Mouse (Mus musculus) MEL (cell line): Measurements from ENCODE around the gene Tefm.
A peak's percentile ranks its signal among the peaks of the same experiment; 100 is the strongest.

Experiments used
- CTCF ChIP-seq, 3 experiments: IDR thresholded peaks in 2 of 3; conservative IDR thresholded peaks in 1 of 3; 2 replicates each; pipeline ENCODE4 v1.5.1; 2011 to 2012; ENCODE audit warnings: low read length in 3 of 3, low read depth in 2 of 3, mild to moderate bottlenecking in 2 of 3, improper control_type of control experiment in 1 of 3, inconsistent platforms in 1 of 3, mixed read lengths in 1 of 3, moderate library complexity in 1 of 3; ENCODE audit not compliant: control insufficient read depth in 1 of 3, insufficient read depth in 1 of 3, poor library complexity in 1 of 3, severe bottlenecking in 1 of 3
- GATA1 ChIP-seq: IDR thresholded peaks from 2 replicates; pipeline ENCODE4 v1.6.1; 2011; ENCODE audit warnings: low read depth, low read length, improper control_type of control experiment
- JUND ChIP-seq: IDR thresholded peaks from 2 replicates; pipeline ENCODE4 v1.6.1; 2011; ENCODE audit warnings: low read depth, mild to moderate bottlenecking, improper control_type of control experiment, low read length
- MXI1 ChIP-seq: IDR thresholded peaks from 2 replicates; pipeline ENCODE4 v1.6.1; 2011; ENCODE audit warnings: mild to moderate bottlenecking, low read depth, low read length, improper control_type of control experiment
- POLR2A ChIP-seq, 2 experiments: IDR thresholded peaks; 2 replicates each; pipeline ENCODE4 v1.6.1; 2011 to 2012; ENCODE audit warnings: low read length in 2 of 2, mild to moderate bottlenecking in 2 of 2, control low read depth in 1 of 2, improper control_type of control experiment in 1 of 2, low read depth in 1 of 2, moderate library complexity in 1 of 2; ENCODE audit not compliant: control insufficient read depth in 1 of 2, insufficient read depth in 1 of 2, poor library complexity in 1 of 2
- POLR2AphosphoS5 ChIP-seq: IDR thresholded peaks from 2 replicates; pipeline ENCODE4 v1.6.1; 2012; ENCODE audit warnings: low read depth, borderline replicate concordance, mild to moderate bottlenecking, inconsistent platforms, low read length, moderate library complexity, mixed read lengths
- RCOR1 ChIP-seq: IDR thresholded peaks from 2 replicates; pipeline ENCODE4 v1.6.1; 2012; ENCODE audit warnings: low read depth, mild to moderate bottlenecking, inconsistent platforms, low read length, improper control_type of control experiment
- USF1 ChIP-seq: IDR thresholded peaks from 2 replicates; pipeline ENCODE4 v1.6.1; 2014; ENCODE audit warnings: low read depth, mild to moderate bottlenecking, inconsistent platforms, low read length, improper control_type of control experiment, moderate library complexity

DNA sequence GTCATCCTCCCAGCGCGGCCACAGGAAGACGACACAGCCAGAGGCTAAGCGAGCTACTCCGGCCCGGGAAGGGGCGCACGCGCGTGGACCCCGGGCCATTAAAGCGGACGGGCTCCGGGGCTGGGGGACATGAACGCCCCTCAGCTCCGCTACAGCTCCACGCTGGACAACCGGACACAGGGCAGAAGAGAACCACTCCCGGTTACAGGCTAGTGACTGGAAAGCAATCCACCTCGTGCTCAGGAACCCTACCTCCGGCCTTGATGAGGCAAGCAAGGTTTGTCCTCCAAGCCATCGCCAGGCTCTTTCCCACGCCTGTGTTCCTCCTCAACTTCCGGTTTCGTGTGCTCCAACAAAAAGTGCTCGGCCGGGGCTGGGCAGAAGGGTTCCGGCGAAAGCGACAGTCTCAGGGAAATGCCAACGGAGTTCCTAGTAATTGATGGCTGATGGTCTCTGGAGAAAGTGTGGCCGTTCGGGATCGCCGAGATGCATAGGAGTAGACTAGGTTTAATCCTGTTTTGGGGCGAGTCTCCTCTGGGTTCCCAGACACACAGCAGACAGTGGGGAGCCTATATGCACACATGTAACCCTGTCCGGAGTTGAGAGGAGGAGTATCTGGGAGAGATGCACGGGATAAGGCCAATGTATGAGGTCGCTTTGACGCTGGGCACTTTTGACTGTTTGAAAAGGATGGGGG is at the start of gene Tefm:
- TF ChIP-seq POLR2A (IDR thresholded peaks at IDR 0.05; ENCODE audit: control insufficient read depth in 1 of 2, insufficient read depth in 1 of 2, low read depth in 1 of 2, low read length in 2 of 2, poor library complexity in 1 of 2) = peak; percentile 92 to 100
- TF ChIP-seq GATA1 = peak; percentile 33; the same call in 1 of the 2 replicates
- 0 out of 2 replicates have a peak, but pooled peaks have one; percentile 77 for TF ChIP-seq POLR2AphosphoS5
- TF ChIP-seq MXI1 = peak; percentile 94
- TF ChIP-seq CTCF (IDR thresholded peaks at IDR 0.05 in 2 of 3, conservative IDR thresholded peaks at IDR 0.05 in 1 of 3; ENCODE audit: control insufficient read depth in 1 of 3, insufficient read depth in 1 of 3, low read depth in 2 of 3, low read length in 3 of 3, poor library complexity in 1 of 3, severe bottlenecking in 1 of 3) = no peak
- TF ChIP-seq JUND = peak; percentile 9; the same call in 1 of the 2 replicates
- TF ChIP-seq RCOR1 = no peak; the same call in 1 of the 2 replicates
- TF ChIP-seq USF1 = no peak
